Mouse (Mus musculus) forelimb bud, embryonic 11.5 days (tissue): ENCODE measurements around the gene Retreg2.

Source experiments
- DNase-seq: peaks from one replicate; pipeline ENCODE4 v3.0.0-alpha.2; 2012; ENCODE audit warnings: low read depth, low spot score

Retreg2 gene

GRCm38 (mm10) chr1:75142301-75143261 is at the start of gene Retreg2, which contains the start of gene Cnppd1:
Retreg2 (plus strand) TSS chr1:75142778.
Cnppd1 (minus strand) TSS chr1:75142711.
- peak; percentile 97 for DNase-seq

- DNase-seq: no peak
These were observed 20.4 kb upstream of the Retreg2 start for GRCm38 (mm10) chr1:75122211-75122610.

DNA sequence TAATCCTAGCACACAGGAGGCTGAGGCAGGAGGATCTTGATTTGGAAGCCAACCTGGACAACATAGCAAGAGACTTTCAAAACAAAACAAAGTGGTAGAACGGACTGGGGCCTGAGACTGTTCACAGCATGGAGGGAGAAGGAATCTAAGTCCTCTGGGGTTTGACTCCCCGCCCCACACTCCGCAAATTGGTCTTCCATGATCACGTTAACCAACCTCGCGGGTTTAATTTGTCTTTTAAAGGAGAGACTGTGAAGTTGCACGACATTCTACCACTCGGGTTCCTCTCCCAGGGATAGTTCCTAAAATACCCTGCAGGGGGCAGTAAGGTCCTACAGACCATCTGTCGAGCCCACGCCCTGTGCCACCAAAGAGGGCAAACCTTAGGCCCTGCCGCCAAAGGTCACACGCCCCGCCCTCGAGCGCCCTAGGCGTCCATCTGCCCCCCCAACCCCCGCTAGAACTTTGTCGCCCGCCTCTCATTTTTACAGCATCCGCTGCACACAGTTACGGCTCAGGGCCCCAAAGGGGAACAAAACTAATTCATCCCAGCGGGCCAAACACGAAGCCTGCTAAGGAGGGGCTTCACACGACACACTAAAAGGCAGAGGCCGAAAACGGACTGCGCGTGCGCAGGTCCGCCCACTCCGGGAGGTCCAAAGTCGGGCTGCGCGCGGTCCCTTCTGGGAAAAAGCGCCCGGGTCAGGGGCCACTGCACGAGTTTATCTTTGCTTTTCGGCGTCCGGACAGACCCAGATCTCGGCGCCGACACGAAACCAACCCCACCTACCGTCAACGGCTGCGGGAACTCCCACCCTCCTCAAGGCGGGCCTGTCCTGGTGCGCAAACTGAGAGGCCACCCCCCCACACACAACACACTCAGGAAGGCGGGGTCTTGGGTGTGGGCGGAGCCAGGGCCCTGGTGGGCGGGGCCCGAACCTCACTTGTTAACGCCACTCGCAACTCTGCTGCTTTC is 17.9 kb upstream of the Retreg2 start, which contains the start of gene Nhej1:
TSS of gene Nhej1 (minus strand) at position 855 of the 976 bp plus-strand sequence.
- DNase-seq: peak; percentile 97

- DNase-seq: no peak
These were observed 17.2 kb upstream of the Retreg2 start for GRCm38 (mm10) chr1:75125418-75125817.

- DNase-seq: no peak
These were observed 13.9 kb upstream of the Retreg2 start for GRCm38 (mm10) chr1:75128641-75129040.

DNA sequence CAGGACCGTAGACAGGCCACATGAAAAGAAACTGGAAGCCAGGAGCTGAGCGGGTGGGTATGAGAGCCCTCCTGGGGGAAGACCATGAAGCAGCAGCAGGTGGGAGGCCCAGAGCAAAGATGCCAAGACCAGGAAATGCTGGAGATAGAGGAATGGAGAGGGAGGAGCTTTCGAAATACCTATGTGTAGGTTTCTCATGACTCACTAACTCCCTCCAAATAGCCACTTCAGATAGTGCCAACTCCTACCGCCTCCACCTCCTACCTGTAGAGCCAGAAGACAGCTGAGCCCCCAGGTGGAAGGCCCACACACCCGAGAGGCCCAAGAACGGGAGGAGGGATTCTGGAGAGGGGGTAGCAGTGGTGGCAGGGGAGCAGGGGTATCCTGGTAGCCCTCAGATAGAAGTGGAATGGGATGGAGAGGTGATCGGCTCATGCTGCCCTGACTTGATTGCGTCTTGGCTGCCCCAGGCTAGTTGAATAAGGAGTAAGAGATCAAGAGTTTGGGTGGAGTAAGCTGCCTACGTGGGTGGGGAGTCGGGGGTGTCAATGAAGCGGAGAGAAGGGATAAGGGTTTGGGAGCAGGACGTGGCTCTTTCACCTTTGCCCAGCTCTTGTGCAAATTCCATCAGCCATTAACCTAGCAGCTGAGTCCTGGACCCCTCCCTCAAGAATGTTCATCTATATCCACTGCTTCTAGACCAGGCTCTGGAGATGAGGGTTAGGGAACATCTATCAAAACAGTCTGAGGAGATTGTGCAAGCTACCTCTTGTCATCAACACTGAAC is 9.0 kb upstream of the Retreg2 start, which contains the start of gene Slc23a3:
TSS of gene Slc23a3 (minus strand) at position 470 of the 787 bp plus-strand sequence.
- no peak for DNase-seq

GRCm38 (mm10) chr1:75136293-75136692 is 6.3 kb upstream of the Retreg2 start:
- DNase-seq: no peak

DNA sequence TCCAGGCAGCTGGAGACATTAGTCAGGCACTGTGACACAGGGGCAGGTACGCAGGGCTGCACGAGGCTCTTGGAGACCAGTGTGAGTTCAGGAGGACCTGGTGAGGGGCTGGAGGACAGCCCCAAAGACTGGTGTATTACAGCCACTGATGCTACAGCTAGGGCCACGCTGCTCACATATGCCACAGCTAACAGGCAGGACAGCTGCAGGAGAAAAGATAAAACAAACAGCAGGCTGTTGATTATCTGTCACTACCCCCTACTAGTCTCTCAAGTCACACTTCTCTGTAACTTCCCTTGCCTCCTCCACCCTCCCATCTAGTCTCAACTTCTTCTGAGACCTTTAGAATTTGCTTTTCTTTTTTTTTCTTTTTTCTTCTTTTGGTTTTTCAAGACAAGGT is 5.8 kb upstream of the Retreg2 start:
- no peak for DNase-seq

GRCm38 (mm10) chr1:75138448-75138847 is 4.1 kb upstream of the Retreg2 start:
- DNase-seq: no peak

DNA sequence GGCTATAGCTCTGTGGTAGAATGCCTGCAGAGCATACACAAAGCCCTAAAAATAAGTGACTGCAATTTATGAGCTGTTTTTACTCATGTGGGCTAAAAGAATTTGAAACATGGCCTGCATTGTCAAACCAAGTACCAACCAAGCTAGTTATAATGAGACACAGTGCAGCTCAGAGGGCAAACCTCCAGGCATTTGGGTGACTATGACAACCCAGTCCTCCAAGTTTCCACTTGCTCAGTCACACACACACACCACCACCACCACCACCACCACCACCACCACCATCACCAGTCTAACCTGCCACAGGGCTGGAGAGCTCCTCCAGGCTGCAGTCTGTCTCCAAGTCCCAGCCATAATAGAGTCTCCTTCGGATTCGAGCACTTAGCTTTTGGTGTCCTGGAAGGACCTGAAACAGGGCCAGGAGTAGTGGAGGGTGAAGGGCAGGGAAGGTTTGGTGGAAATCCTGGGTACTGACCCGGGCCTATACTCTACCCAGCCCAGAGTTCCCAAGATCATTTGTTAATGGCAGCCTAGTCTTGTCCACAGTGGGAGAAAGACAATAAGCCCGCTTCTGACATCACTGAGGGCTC is 1.9 kb upstream of the Retreg2 start:
- no peak for DNase-seq

DNA sequence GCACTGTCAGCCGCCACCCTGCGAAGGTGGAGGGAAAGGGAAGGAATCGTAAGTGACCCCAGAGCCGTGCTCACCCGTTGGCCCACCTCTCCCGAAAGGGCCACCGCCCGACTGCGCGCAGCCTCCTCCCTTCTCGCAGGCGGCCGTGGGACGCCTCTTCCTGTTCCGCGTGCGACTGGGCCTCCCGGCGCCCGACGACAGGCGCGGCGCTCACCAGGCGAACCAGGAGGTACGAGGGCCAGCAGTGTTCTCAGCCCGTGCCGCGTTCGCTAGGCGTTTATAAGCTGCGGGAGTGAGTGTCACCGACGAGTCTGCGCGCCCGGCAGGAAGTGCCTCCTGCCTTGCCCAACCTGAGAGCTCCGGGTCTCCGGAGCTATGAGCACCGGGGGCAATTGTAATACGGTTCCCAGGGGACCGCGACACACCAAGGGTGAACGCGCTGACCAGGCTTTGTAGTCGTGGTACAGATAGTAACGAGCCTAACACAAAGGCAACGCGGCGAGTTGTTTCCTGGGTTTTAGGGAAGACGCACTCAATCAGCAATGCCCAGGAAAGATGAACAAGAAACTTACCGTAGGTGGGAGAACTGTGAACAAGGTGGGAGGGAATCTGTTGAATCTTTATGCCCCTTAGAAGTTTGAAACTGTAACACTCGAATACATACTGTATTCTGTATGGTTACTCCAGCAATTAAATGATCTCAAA is 940 bp upstream of the Retreg2 start:
- peak; percentile 29 for DNase-seq

DNA sequence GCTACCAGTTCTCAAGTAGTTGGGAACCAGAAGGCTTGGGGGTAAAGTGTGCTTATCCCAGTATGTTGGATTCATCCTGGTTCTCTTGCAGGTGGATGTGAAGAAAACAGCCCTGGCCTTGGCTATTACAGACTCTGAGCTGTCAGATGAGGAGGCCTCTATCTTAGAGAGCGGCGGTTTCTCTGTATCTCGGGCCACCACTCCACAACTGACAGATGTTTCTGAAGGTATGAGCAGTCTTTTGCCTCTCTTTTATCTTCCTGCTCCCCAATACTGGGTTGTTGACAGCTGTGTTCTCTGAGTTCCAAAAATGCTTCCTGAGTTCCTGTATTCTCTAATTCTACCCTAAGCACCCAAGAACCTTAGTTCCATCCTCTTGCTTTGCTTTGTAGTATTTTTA is 3.0 kb downstream of the Retreg2 start:
- no peak for DNase-seq

DNA sequence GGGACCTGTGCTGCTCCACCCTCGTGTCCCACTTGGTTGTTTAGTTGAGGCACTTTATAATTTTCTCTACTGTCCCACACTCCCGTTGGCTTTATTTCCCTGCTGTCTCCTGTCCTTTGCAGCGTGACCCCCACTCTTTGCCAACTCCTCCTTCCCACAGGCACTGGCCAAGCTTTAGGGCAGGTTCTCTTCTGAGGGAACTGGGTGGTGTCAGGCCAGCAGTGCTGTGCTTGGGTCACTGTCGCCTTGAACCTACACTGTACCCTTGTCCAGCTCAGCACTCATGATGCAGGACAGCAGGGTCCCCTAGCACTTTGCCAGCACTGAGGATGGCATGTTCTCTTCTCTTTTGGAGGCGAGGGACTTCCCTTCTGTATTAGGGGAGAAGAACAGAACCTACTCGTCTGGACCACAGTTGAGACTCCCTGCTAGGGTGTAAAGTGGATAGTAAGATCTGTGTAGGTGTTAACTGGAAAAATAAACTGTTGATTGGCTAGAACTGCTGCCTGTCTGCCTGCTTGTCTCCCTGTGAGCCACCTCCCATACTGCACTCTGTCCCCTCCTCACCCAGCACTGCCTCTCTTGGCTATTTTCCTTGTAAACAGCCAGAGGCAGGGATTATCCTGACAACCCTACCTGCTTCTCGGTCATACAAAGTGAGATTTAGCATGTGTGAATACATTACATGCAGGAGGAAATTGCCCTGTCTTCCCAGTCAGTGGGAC is 5.0 kb downstream of the Retreg2 start:
- DNase-seq: no peak

DNA sequence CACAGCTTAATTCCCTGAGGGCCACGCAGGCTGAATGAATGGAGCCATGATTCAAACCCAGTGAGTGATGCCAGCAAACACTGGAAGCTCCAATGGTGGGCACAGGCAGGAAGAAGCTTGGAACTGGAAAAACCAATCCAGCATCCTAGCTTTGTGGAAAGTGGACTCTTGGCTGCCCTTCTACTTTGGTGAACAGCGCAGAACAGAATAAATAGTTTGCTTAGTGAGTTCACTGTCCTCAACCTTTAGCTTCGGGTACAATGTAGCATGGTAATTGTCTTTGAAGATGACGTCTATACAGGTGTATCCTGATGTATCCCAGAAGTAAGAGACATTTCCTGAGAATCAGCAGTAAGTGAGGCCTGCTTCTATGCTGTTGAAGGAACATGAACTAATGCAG is 6.1 kb downstream of the Retreg2 start:
- DNase-seq: no peak

- no peak for DNase-seq
These were observed 13.3 kb downstream of the Retreg2 start for GRCm38 (mm10) chr1:75155837-75156236.

GRCm38 (mm10) chr1:75158990-75159389 is 16.4 kb downstream of the Retreg2 start:
- DNase-seq: no peak

GRCm38 (mm10) chr1:75159540-75160255 is 17.1 kb downstream of the Retreg2 start:
- DNase-seq: no peak

- no peak for DNase-seq
These were observed 17.7 kb downstream of the Retreg2 start for GRCm38 (mm10) chr1:75160256-75160617.

DNA sequence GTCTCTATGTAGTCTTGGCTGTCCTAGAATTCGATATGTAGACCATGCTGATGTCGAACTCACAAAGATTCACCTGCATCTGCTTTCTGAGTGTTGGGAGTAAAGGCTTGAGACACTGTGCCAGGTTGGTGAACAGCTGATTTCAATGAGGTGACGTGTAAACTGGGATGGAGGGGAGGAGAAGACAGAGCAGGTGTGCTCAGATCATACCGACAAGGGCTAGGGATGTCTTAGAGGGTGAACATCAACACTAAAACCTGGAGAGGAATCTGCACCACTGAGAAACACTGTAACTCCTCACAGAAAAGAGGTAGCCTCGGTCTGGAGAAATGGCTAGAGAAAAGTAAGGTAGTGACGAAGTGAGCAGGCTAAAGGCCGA is 25.5 kb downstream of the Retreg2 start:
- no peak for DNase-seq
